Mouse (Mus musculus) thymus, adult 2 months (tissue): ENCODE data around the gene Lrrn4cl. TPM values are rescaled to one million over a fixed set of nuclear protein-coding genes. Genes with fewer than 3 reads are reported as not detected.

Experiments used
- DNase-seq: peaks from one replicate; pipeline ENCODE4 v3.0.0; 2021
- H3K27ac ChIP-seq: fragments of 200-500 bp; 2 replicates; pipeline ENCODE4 v1.5.1; 2012; ENCODE audit warnings: low read length, control low read depth; ENCODE audit not compliant: control insufficient read depth, insufficient read depth
- H3K27me3 ChIP-seq: fragments of 200-500 bp; 2 replicates; pipeline ENCODE4 v1.6.1; 2012; ENCODE audit warnings: mild to moderate bottlenecking, low read length, moderate library complexity, mixed read lengths; ENCODE audit not compliant: control insufficient read depth, insufficient read depth
- H3K36me3 ChIP-seq: fragments of 200-500 bp; 2 replicates; pipeline ENCODE4 v1.6.1; 2012; ENCODE audit warnings: mild to moderate bottlenecking, low read length, moderate library complexity; ENCODE audit not compliant: control insufficient read depth, insufficient read depth
- H3K4me1 ChIP-seq: fragments of 200-500 bp; replicated peaks from 2 replicates; pipeline ENCODE4 v1.6.1; 2012; ENCODE audit warnings: low read length; ENCODE audit not compliant: control insufficient read depth, insufficient read depth
- H3K4me3 ChIP-seq: fragments of 200-500 bp; 2 replicates; pipeline ENCODE4 v1.5.1; 2012; ENCODE audit warnings: mild to moderate bottlenecking, low read length, control low read depth, moderate library complexity; ENCODE audit not compliant: control insufficient read depth, insufficient read depth
- CTCF ChIP-seq: fragments of 200-500 bp; IDR thresholded peaks from 2 replicates; pipeline ENCODE4 v1.5.1; 2012; ENCODE audit warnings: mild to moderate bottlenecking, control low read depth, low read length, moderate library complexity, borderline replicate concordance; ENCODE audit not compliant: control insufficient read depth, poor library complexity, insufficient read depth; ENCODE audit errors: extremely low read depth
- POLR2A ChIP-seq: fragments of 200-500 bp; IDR thresholded peaks from 2 replicates; pipeline ENCODE4 v1.6.1; 2012; ENCODE audit warnings: mild to moderate bottlenecking, low read length, control low read depth, moderate library complexity; ENCODE audit not compliant: control insufficient read depth, poor library complexity, insufficient read depth; ENCODE audit errors: extremely low read depth
- WGBS: fragments of 180-500 bp; shearing (Covaris S2); methylation state at CpG from one replicate; pipeline ENCODE4 v1.1.7; 2018; 5-methylcytosine and 5-hydroxymethylcytosine counted together
- polyA plus RNA-seq: library from polyadenylated mRNA; depleted of rRNA; stranded (reverse); fragments of >200 nt; gene quantifications from 2 replicates; pipeline ENCODE4 v1.2.3, GENCODE M21; 2012

Gene Lrrn4cl
- polyA plus RNA-seq, 1 experiment, result 1.3 TPM

DNA sequence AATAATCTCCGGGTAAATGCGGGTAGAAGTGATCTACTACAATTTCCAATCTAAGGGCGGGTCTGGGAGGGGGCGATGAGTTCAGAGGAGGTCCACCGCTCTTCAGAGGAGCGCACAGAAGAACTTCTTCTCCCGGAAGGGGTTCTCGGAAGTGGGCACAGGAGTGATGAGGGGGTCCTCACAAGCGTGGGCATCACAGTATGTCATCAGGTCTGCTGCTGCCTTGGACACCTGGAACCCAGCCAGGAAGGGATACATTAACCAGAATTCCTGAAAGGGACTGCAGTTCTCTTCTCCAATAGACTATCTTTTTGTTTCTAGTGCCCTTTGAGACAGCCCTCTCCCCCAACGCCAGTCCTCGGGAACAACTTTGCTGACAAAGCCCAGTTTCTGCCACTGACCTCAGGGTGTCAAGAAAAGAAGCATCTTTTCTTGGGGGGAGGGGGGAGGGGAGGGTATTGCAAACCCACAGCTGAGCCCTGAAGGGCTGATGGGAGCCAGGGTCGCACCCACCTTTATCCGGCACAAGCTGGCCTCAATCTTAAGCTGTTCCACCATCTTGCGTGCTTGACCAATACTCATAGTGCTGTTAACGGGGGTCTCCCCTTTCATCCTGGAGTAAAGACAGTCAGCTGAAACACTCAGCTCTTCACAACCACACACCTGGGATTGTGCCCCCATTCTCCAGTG lies 12.4 kb upstream of the Lrrn4cl start:
- no peak for TF ChIP-seq CTCF
- H3K4me3 ChIP-seq, result peak overlapping the region; percentile 86
- no peak overlapping the region for H3K27ac ChIP-seq
- H3K4me1 ChIP-seq, result peaks cover 33% of the 10 kb centered on the region
- H3K36me3 ChIP-seq, result peaks cover 16% of the 10 kb centered on the region
- no peak for DNase-seq
- 32% methylated on average over 15 of the region's 15 CpGs for WGBS
- H3K27me3 ChIP-seq, result no peaks in the 10 kb centered on the region

DNA sequence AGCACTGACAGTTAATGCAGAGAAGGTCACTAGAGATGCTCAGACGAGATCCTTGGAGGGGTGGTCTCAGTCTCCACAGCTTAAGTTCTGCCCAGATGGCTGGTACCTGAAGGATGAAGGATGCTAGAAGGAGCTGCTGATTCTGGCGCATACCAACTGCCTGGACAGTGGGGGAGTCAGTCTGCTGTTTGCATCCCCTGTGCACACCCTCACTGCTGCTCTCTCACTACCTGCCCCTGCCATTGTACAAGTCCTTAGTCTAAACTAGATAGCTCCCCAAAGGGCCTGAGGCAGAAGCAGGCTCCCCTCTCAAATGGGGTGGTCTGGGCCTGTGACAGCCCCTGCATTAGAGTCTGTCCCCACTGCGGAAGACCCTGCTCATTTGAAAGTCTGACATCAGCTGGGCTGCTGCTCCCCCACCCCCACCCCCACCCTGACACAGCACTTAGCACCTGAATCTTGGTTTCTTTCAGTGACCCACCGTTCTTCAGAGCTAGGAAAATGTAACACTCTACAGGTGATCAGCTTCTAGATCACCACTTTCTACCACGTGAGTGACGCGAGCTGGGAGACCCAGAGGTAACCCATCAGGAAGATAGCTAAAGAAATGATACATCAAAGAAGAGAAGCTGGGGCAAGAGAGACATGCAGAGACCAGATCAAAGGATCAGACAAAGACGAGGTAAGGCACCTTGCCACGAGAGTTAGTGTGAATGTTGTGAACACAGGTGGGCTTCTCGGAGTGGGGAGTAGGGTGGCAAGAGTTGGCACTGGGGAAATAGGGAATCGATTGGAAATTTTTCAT lies 11.3 kb upstream of the Lrrn4cl start, which contains the start of gene Gng3:
TSS of gene Gng3 (minus strand) at position 92 of the 805 bp plus-strand sequence.
- peak within 1 kb of the TSS; percentile 86 for H3K4me3 ChIP-seq

DNA sequence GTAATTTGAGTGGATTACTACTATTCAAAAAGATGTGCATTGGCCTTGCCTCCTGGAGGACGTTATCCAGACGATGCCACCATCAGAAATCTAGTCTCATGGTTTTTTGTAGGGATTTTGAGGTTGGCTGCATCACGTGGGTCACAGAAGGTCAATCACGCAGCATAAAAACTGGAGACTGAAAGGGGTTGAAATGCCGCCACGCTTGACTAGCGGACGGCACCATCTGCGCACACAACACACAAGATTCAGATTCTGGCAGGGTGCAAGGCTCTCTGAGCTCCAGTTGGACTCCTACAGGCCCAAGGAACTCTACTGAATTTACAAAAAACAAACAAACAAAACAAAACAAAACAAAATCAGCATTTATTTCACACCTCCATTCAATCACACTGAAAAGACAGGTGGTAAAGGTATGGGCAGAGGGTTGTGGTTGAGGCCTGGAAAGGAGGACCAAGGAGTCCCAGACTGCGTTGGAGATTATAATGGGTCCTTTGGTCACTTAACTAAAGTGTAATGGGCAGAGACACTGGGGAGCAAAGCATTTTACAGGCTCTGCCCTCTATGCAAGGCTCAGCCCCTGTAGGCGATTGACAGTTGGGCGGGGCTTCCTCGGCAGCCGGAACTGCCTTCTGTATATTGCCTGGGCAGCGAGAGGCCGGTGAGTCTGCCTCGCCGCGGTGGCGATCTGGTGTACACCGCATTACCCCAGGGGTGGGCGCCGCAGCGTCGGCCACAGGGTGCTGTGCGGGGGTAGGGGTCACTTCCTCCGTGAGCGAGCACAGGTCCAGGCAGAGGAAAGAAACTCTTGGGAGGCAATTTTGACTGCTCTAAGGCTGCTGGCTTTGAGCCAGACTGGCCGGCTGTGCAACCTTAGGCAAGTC lies 10.4 kb upstream of the Lrrn4cl start:
- WGBS, result 31% methylated on average over 29 of the region's 29 CpGs
- Histone ChIP-seq H3K4me1 (peaks cover 33% of the 10 kb centered on the region), H3K4me3 (peak overlapping the region; percentile 69), H3K36me3 (no peaks in the 10 kb centered on the region), H3K27me3 (no peaks in the 10 kb centered on the region), H3K27ac (no peak overlapping the region)
- peak; percentile 63 for DNase-seq
- TF ChIP-seq POLR2A, result no peak
- no peak for TF ChIP-seq CTCF

More for the DNA sequence above, 11.3 kb upstream of the Lrrn4cl start, which contains the start of gene Gng3:
- no peaks in the 10 kb centered on the region for H3K27me3 ChIP-seq
- H3K36me3 ChIP-seq, result peaks cover 5% of the 10 kb centered on the region
- 64% methylated on average over 11 of the region's 11 CpGs for WGBS
- H3K4me1 ChIP-seq, result peaks cover 33% of the 10 kb centered on the region
- DNase-seq, result no peak
- no peak for TF ChIP-seq CTCF
- TF ChIP-seq POLR2A, result no peak
- no peak within 1 kb of the TSS for H3K27ac ChIP-seq

DNA sequence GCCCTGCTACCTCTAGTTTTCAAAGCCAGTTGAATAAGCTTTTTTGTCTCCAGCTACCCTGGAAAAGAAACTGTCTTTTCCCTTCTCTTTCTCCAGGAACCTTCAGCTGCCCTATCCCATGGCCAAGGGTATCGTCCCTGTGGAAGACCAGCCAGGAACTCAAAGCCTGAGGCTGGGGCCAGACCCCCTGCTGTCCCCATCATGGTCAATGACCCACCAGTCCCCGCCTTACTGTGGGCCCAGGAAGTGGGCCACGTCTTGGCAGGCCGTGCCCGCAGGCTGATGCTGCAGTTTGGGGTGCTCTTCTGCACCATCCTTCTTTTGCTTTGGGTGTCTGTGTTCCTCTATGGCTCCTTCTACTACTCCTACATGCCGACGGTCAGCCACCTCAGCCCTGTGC lies 9.6 kb upstream of the Lrrn4cl start:
- DNase-seq, result no peak
- peaks cover 1% of the 10 kb centered on the region; the same call in 1 of the 2 replicates for H3K36me3 ChIP-seq
- no peak overlapping the region for H3K27ac ChIP-seq
- H3K27me3 ChIP-seq, result no peaks in the 10 kb centered on the region
- WGBS, result 88% methylated on average over 7 of the region's 7 CpGs
- TF ChIP-seq POLR2A, result no peak
- TF ChIP-seq CTCF, result no peak
- peaks cover 33% of the 10 kb centered on the region for H3K4me1 ChIP-seq
- no peak overlapping the region for H3K4me3 ChIP-seq

DNA sequence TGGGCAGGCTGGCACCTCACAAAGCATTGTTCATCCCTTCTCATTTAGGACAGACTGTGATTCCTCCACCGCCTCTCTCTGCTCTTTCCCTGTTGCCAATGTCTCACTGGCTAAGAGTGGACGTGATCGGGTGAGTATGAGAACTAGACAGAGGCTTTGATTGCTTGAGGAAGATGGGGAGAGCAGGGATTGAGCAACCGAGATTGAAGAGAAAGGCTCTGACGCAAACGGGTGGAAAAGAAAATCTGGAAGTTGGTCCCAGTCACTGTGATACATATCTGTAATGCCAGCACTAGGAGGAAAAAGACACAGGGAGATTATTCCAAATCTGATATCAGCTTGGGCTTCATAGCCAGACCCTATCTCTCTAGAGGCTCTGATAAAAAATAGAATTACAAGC lies 7.6 kb upstream of the Lrrn4cl start:
- Histone ChIP-seq H3K27me3 (no peaks in the 10 kb centered on the region), H3K36me3 (peaks cover 9% of the 10 kb centered on the region; the same call in 1 of the 2 replicates), H3K27ac (no peak overlapping the region), H3K4me1 (peaks cover 33% of the 10 kb centered on the region), H3K4me3 (no peak overlapping the region)
- 97% methylated on average over 6 of the region's 6 CpGs for WGBS
- DNase-seq, result no peak
- TF ChIP-seq CTCF (no peak), POLR2A (no peak)

DNA sequence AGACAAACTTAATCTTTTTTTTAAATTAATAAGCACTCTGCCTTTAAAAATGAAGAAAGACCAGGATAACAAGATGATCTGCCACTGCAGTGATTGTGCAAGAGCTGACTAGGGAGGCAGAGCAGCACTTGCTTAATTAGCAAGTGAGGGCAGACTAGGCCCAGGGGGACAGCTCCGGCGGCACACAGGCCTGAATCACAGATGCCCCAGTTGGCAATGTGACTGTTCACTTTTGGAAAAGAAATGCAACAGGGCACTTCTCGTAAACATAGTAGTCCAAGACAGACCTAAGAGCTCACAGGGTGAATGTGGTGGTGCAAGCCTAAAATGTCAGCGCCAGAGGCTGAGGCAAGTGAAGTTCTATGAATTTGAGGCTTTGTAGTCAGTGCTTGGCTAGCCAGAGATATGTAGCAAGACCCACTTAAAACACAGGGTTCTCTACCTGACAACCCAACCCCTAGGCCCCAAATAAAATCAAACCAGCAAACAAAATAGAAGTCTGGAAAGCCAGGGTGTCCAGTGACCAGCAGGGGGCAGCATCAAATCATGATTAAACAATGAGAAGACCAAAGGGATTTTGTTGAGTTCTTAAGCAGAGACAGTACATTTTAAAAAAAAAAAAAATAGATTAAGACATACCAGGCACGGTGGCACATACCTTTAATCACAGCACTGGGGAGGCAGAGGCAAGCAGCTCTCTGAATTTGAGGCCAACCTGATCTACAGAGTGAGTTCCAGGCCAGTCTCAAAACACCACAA lies 6.0 kb upstream of the Lrrn4cl start:
- H3K4me1 ChIP-seq, result peaks cover 19% of the 10 kb centered on the region
- peak; percentile 76 for DNase-seq
- H3K36me3 ChIP-seq, result peaks cover 9% of the 10 kb centered on the region; the same call in 1 of the 2 replicates
- H3K27ac ChIP-seq, result no peak overlapping the region
- no peaks in the 10 kb centered on the region for H3K27me3 ChIP-seq
- WGBS, result 80% methylated on average over 5 of the region's 5 CpGs
- TF ChIP-seq POLR2A (no peak), CTCF (no peak)
- H3K4me3 ChIP-seq, result no peak overlapping the region
